Mouse (Mus musculus) CH12.LX (cell line): Measurements from ENCODE around the gene Stra6l.

Source experiments
- CTCF ChIP-seq, 2 experiments: IDR thresholded peaks in 1 of 2; conservative IDR thresholded peaks in 1 of 2; 2 replicates each; pipeline ENCODE4 v1.5.1; 2011 to 2012; ENCODE audit warnings: low read depth in 2 of 2, low read length in 2 of 2, improper control_type of control experiment in 1 of 2, inconsistent platforms in 1 of 2, mild to moderate bottlenecking in 1 of 2, moderate library complexity in 1 of 2
- JUND ChIP-seq: conservative IDR thresholded peaks from 2 replicates; pipeline ENCODE4 v1.6.1; 2011; ENCODE audit warnings: low read depth, low read length, improper control_type of control experiment
- POLR2A ChIP-seq: IDR thresholded peaks from 2 replicates; pipeline ENCODE4 v1.6.1; 2011; ENCODE audit warnings: low read depth, mild to moderate bottlenecking, improper control_type of control experiment, low read length
- USF2 ChIP-seq: conservative IDR thresholded peaks from 2 replicates; pipeline ENCODE4 v1.6.1; 2011; ENCODE audit warnings: low read depth, low read length, improper control_type of control experiment
- ZC3H11A ChIP-seq: IDR thresholded peaks from 2 replicates; pipeline ENCODE4 v1.6.1; 2012; ENCODE audit warnings: low read depth, mild to moderate bottlenecking, inconsistent platforms, low read length, improper control_type of control experiment

GRCm38 (mm10) chr4:45867416-45867815, 19.0 kb downstream of the Stra6l start:
- TF ChIP-seq CTCF (conservative IDR thresholded peaks at IDR 0.05 in 1 of 2, IDR thresholded peaks at IDR 0.05 in 1 of 2; ENCODE audit: low read depth in 2 of 2, low read length in 2 of 2) = no peak
- TF ChIP-seq USF2 = no peak
- no peak for TF ChIP-seq ZC3H11A
- TF ChIP-seq POLR2A = no peak
- no peak for TF ChIP-seq JUND
